Mouse (Mus musculus): Measurements from ENCODE around the gene Mbd3l1.

Gene Mbd3l1

DNA sequence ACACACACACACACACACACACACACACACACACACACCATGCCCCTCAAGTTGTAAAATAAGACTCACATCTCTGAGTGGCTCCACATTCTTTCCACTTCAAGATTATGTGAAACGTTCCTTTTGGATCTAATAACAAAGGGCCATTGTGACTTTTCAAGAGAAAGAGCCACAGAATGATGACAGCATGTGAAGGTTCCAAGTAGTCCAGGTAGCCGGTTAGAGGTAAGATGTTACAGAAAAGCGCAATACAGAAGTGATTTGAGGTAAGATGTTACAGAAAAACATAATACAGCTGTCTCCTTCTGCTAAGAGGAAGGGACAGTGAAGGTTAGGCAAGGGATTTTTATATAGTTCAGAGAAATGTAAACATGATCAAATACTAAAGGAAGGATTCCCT lies at the start of gene Mbd3l1, which contains the start of gene Zfp558:
Gene Mbd3l1, plus strand, starts transcription at position 192 of the 400 bp plus-strand sequence.
Gene Zfp558, minus strand, starts transcription at position 101 of the 400 bp plus-strand sequence.
- DNase-seq, result no peak

DNA sequence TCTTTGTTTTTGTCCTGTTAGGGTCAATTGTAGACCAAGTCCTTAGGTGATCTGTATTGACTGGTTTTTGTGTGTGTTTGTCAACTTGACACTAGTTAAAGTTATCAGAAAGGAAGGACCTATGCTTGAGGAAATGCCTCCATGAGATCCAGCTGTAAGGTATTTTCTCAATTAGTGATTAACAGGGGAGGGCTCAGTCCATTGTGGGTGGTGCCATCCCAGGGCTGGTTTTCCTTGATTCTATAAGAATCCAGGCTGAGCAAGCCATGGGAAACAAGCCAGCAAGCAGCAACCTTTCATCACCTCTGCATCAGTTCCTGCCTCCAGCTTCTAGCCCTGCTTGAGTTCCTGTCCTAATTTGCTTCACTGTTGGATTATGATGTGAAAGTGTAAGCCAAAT lies 47.8 kb upstream of the Mbd3l1 start, which contains the start of gene Mbd3l2:
Gene Mbd3l2, plus strand, starts transcription at position 301 of the 400 bp plus-strand sequence.
- no peak for DNase-seq

DNA sequence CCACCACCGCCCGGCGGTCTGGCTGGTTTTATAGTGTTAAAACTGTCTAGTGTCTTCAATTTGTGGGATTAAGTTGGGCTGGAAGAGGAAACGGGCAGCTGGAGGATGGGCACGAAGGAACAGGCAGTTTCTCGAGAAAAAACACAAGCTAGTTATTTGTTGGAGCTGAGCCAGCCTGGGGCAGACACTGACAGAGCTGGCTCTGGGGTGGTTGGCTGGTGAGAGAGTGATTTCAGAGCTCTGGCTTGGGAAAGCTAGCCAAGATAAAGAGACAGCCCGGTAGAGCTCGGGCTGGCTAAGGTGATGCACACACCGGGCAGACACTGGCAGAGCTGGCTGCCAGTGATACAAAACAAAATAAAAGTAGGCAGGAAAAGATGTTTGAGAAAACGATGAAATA lies 46.5 kb upstream of the Mbd3l1 start:
- DNase-seq, result no peak

DNA sequence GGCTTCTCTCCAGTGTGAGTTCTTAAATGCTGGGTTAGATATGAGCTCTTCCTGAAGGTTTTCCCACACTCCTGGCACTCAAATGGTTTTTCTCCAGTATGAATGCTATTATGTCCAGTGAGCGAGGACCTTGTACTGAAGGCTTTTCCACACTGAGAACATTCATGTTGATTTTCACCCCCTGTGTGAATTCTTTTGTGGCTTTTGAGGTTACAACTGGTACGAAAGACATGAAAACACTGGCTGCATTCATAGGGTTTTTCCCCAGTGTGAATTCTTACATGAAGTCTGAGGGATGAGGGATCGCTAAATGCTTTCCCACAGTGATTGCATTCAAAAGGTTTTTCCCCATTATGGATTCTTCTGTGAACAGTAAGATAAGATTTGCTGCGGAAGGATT lies 21.6 kb upstream of the Mbd3l1 start:
- DNase-seq, result no peak

DNA sequence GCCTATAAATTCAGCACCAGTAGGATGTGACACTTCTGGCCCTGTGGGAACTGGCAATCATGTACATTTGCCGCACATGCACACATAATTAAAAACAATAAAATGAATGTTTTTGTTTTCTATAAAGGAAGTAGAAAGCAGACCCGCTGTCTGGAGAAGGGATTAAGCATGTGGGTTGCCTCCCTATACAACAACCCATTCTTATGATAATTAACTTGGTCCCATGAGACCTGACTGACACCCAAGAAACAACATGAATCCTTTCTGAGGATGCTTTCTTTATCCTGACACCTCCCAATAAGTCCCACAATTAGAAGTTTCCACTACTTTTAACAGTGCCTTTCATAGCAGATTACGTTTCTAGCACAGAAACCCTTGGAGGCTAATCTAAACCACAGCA lies 10.8 kb upstream of the Mbd3l1 start:
- DNase-seq, result no peak

DNA sequence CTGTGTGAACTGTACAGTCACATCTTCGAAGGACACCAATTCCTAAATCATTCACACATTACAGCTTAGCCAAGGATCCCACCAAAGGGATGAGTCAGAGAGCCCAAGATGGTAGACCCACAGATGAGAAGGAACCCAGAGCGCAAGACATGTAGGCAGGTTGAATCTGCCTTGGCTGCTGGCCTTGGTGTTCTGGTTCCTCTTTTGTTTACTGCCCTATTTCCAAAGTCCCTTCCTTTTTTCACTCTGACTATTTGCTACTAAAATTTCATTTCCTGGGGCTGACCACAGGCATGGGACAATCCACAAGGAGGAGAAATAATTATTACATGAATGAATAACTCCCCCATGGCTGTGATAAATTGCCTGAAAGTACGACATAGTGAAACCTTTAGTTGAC lies 10.2 kb upstream of the Mbd3l1 start:
- no peak for DNase-seq

DNA sequence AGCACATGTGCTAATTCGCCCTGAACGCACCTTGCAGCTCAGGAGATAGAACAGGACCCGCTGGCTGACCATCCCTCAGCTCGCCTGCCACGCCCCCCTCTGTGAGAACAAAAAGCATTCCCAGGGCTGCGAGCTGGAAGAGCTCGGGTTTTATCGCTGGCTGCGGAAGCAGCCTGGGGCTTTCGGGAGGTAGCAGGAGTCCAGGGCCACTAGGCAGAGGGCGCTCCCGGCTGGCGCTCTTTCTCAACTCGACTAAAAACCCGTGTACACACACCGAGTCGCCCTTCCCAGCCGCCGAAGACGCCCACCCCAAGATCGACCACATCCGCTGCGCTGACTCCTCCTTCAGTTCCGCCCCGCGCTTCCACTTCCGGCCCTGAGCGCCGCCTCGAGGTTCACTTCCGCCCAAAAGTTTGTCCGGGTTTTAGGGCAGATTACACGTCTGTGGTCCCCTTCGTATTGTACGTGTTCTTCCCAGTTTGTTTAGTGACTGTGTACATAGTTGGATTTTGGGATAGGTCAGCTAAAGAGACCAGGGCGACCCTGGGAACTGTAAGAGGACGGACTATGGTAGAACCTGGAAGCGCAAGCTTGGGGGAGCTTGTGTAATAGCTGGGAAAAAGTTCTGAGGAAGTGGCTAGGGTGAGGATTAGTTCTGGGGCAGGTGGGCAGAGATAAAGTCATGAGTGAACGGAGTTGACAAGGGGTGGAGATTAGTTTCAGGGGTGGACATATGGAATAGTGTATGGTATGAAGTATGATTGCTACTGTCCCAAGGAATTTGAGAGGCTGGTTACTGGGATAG lies 4.6 kb upstream of the Mbd3l1 start:
- DNase-seq, result peak; percentile 23

DNA sequence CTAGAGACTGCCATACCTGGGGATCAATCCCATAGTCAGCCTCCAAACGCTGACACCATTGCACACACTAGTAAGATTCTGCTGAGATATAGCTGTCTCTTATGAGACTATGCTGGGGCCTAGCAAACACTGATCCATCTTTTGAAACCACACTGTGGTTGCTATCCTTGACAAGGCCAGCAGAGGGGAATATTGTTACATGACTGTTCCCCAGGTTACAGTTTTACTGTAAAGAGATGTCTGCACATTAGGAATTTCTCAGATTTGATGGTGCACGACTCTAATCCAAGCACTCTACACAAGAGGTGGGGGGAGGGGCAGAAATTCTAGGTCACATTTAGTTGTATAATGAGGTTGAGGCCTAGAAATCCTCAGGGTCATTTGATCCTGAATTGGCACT lies 29.9 kb downstream of the Mbd3l1 start:
- no peak for DNase-seq

All from cerebellum, adult 11-12 months (tissue).